Mouse (Mus musculus) liver, postnatal 0 days (tissue): ENCODE data around the gene Lama4. TPM values are rescaled to one million over a fixed set of nuclear protein-coding genes. Genes with fewer than 3 reads are reported as not detected.
A peak's percentile ranks its signal among the peaks of the same experiment; 100 is the strongest.

Experiments
- ATAC-seq: fragments of 200-750 bp; cut with Nextera tagmentation; 2 replicates; pipeline ENCODE4 v1.8.0; 2017; ENCODE audit warnings: mild to moderate bottlenecking, moderate library complexity
- DNase-seq: peaks from one replicate; pipeline ENCODE4 v3.0.0-alpha.2; 2016
- H3K27ac ChIP-seq: fragments of 300-500 bp; sonication (generic); 2 replicates; pipeline ENCODE4 v1.5.1; 2014; ENCODE audit warnings: antibody characterized with exemption, moderate library complexity, mild to moderate bottlenecking, low read depth
- H3K27me3 ChIP-seq: fragments of 300-500 bp; sonication (generic); 2 replicates; pipeline ENCODE4 v1.6.1; 2014; ENCODE audit warnings: low read length, control low read depth, mixed read lengths; ENCODE audit not compliant: insufficient read depth
- H3K36me3 ChIP-seq: fragments of 300-500 bp; sonication (generic); replicated peaks from 2 replicates; pipeline ENCODE4 v1.6.1; 2014; ENCODE audit warnings: mild to moderate bottlenecking, control low read depth, low read length, moderate library complexity, mixed read lengths; ENCODE audit not compliant: insufficient read depth
- H3K4me1 ChIP-seq: fragments of 300-500 bp; sonication (generic); 2 replicates; pipeline ENCODE4 v1.6.1; 2014; ENCODE audit warnings: antibody characterized with exemption, mild to moderate bottlenecking, control low read depth; ENCODE audit not compliant: insufficient read depth
- H3K4me2 ChIP-seq: fragments of 300-500 bp; sonication (generic); 2 replicates; pipeline ENCODE4 v1.6.1; 2014; ENCODE audit warnings: low read depth, mild to moderate bottlenecking, low read length, moderate library complexity, mixed read lengths
- H3K4me3 ChIP-seq: fragments of 300-500 bp; sonication (generic); 2 replicates; pipeline ENCODE4 v1.5.1; 2014; ENCODE audit warnings: low read depth, low read length
- H3K9ac ChIP-seq: fragments of 300-500 bp; sonication (generic); replicated peaks from 2 replicates; pipeline ENCODE4 v1.6.1; 2014; ENCODE audit warnings: mild to moderate bottlenecking, moderate library complexity
- H3K9me3 ChIP-seq: fragments of 300-500 bp; sonication (generic); 2 replicates; pipeline ENCODE4 v1.6.1; 2016; ENCODE audit warnings: mild to moderate bottlenecking, control low read depth, low read length, mixed read lengths
- CTCF ChIP-seq: sonication (generic); IDR thresholded peaks from 2 replicates; pipeline ENCODE4 v1.5.1; 2016; ENCODE audit warnings: antibody characterized with exemption, low read depth
- EP300 ChIP-seq: IDR thresholded peaks from 2 replicates; pipeline ENCODE4 v1.6.1; 2016; ENCODE audit warnings: antibody characterized with exemption, low read depth, mild to moderate bottlenecking
- WGBS: fragments of 180-500 bp; shearing (Covaris S2); extraction: QIAGEN DNeasy Blood & Tissue Kit; methylation state at CpG from one replicate; pipeline ENCODE4 v1.1.7; 2014; ENCODE audit not compliant: insufficient replicate concordance; 5-methylcytosine and 5-hydroxymethylcytosine counted together
- polyA plus RNA-seq: library from polyadenylated mRNA; unstranded; fragments of >200 nt; fragmentation: Nextera tagmentation; extraction: Ambion mirVana; gene quantifications from 2 replicates; pipeline ENCODE4 v1.2.1, GENCODE M21; 2015

Lama4 gene
- polyA plus RNA-seq, 1 experiment from 2014 or later: 2.4 TPM

DNA sequence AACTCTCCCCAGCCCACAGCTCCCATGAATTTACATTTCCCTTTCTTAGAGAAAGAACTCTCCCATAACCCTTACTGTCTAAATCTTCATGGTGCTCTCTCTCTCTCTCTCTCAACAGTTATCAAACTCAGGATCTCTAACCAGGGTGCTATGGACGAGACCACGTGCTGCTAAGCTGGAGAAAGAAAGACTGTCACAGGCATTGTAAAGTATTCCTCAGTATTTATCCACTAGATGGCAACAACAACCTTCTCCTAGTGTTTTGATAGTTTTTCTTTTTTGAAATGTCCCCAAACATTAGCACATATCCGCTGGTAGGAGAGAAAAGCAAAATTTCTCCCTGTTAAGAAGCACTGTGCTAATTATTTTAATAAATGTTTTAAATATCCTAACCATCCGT, 156.1 kb downstream of the Lama4 start:
- 22% methylated on average over 4 of the region's 4 CpGs for WGBS
- no peak for DNase-seq
- H3K4me1 ChIP-seq: no peaks in the 10 kb centered on the region

DNA sequence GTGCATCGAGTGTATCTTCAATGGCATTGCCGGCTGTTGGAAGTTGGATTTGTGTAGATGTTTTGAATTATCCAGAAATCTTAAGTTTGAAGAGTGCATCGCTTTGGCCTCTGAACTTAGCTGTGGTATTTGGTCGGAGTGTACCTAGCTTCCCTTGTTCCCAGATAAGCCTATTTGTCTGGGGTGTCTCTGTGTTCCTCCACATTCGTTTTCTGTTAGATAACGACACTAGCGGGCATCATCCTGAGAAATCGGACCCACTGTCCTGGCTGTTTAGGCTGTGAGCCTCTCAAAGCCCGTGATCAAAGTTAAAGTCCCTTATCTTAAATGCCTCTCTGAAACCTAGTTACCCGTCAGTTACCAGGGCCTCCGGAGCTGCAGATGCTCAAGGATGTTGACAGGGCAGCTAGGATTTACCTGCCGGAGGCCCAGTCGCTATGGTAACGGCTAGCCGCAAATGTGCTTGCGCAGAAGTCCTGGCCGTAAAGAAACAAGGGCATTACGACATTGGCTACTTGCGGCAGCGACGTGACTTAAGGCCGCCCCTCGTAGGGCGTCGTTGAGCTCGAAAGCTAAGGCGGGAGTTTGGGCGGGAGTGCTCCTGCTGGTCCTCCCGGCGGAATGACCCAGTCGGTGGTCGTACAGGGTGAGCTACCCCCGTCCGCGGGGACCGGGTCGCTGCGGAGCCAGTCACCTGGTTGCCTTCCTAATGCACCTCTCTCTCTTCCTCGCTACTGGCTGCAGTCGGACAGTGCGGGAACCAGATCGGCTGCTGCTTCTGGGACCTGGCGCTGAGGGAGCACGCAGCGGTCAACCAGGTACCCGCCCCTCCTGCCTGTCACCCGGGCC, 168.4 kb downstream of the Lama4 start, which contains the start of the genes Fam229b and Tube1:
Gene Fam229b (minus strand): TSS at position 453 of the 849 bp plus-strand sequence.
Gene Tube1 (plus strand): TSS at position 515 of the 849 bp plus-strand sequence.
- TF ChIP-seq EP300: no peak
- no peak for TF ChIP-seq CTCF
- Histone ChIP-seq H3K36me3 (peaks cover 4% of the 10 kb centered on the region), H3K9me3 (no peaks in the 10 kb centered on the region), H3K9ac (peak within 1 kb of the TSS; percentile 76), H3K27ac (no peak within 1 kb of the TSS), H3K4me1 (peaks cover 3% of the 10 kb centered on the region; the same call in 1 of the 2 replicates), H3K27me3 (no peaks in the 10 kb centered on the region), H3K4me3 (peak within 1 kb of the TSS; percentile 59), H3K4me2 (peak within 1 kb of the TSS; percentile 84)
- peak; percentile 86 for DNase-seq
- ATAC-seq: peak; percentile 95
- 5% methylated on average over 46 of the region's 47 CpGs for WGBS

More for the DNA sequence above, 156.1 kb downstream of the Lama4 start:
- H3K9me3 ChIP-seq: no peaks in the 10 kb centered on the region
- no peak for TF ChIP-seq EP300
- peak; percentile 37 for TF ChIP-seq CTCF
- H3K36me3 ChIP-seq: no peaks in the 10 kb centered on the region
- no peak for ATAC-seq
- H3K9ac ChIP-seq: no peak overlapping the region
- no peak overlapping the region for H3K4me2 ChIP-seq
- no peak overlapping the region for H3K4me3 ChIP-seq
- no peaks in the 10 kb centered on the region for H3K27me3 ChIP-seq
- no peak overlapping the region for H3K27ac ChIP-seq

DNA sequence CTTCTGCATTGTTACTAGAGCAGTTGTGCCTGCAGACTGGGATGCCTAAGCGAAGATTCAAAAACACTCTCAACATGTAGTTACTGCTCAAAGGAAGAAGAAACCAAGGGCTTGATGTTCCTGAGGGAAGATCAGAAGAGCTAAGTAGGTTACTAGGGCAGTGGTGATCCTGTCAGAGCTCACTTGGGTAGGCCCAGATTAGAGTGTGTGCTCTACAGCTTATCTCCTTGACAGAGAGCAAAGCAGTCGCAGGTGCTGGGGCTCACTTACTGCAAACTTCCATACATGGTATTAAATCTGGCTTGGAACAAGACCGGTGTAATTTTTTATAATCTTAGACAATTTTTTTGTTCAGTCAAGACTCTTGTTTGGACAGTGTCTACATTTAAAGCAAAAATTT, 172.5 kb downstream of the Lama4 start:
- H3K36me3 ChIP-seq: peaks cover 15% of the 10 kb centered on the region
- DNase-seq (no peak), ATAC-seq (no peak)
- H3K4me2 ChIP-seq: no peak overlapping the region
- TF ChIP-seq CTCF: no peak
- TF ChIP-seq EP300: no peak
- WGBS: 75% methylated on average over 3 of the region's 3 CpGs
- peaks cover 3% of the 10 kb centered on the region; the same call in 1 of the 2 replicates for H3K4me1 ChIP-seq
- H3K9ac ChIP-seq: no peak overlapping the region
- no peaks in the 10 kb centered on the region for H3K27me3 ChIP-seq
- no peak overlapping the region for H3K27ac ChIP-seq
- H3K4me3 ChIP-seq: no peak overlapping the region
- H3K9me3 ChIP-seq: no peaks in the 10 kb centered on the region

DNA sequence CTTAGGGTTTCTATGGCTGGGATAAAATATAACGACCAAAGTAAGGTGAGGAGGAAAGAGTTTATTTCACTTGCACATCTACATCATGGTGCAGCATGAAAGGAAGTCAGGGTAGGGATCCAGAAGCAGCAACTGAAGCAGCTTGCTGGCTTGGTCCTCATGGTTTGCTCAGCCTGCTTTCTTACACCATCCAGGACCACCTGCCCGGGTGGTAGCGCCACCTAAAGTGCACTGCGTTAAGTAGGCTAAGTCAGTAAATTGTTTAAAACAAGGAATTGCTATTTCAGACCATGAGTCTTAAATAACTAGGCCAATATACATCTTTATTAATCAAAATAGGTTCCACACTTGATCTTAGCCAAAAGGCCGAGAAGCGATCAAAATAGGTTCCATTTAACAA, 173.4 kb downstream of the Lama4 start:
- peaks cover 16% of the 10 kb centered on the region for H3K36me3 ChIP-seq
- H3K4me3 ChIP-seq: no peak overlapping the region
- 81% methylated on average over 6 of the region's 6 CpGs for WGBS
- H3K27me3 ChIP-seq: no peaks in the 10 kb centered on the region
- TF ChIP-seq CTCF (no peak), EP300 (no peak)
- H3K27ac ChIP-seq: no peak overlapping the region
- ATAC-seq (no peak), DNase-seq (no peak)
- H3K4me2 ChIP-seq: no peak overlapping the region
- H3K4me1 ChIP-seq: no peaks in the 10 kb centered on the region
- H3K9ac ChIP-seq: no peak overlapping the region
- H3K9me3 ChIP-seq: no peaks in the 10 kb centered on the region

DNA sequence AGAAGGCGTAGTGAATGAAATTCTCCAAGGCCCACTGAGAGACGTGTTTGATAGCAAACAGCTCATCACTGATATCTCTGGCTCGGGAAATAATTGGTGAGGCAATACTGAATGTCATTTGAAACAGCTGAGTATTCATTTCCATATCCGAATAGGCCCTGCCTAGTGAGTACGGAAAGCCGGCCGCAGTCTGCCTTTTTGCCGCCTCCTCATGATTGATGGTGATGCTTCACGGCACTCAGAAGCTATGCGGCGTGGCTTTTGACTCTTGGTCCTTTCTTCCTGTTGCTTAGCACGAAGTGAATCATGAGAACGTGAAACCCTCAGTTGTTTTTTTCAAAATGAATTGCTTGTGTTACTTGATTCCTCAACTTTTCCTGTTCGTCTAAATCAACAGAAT, 175.5 kb downstream of the Lama4 start:
- Histone ChIP-seq H3K27me3 (no peaks in the 10 kb centered on the region), H3K4me2 (no peak overlapping the region), H3K4me3 (no peak overlapping the region), H3K9ac (no peak overlapping the region), H3K4me1 (no peaks in the 10 kb centered on the region), H3K27ac (no peak overlapping the region), H3K36me3 (peaks cover 23% of the 10 kb centered on the region), H3K9me3 (no peaks in the 10 kb centered on the region)
- no peak for DNase-seq
- no peak for TF ChIP-seq EP300
- no peak for TF ChIP-seq CTCF
- ATAC-seq: no peak
- 86% methylated on average over 14 of the region's 14 CpGs for WGBS

- DNase-seq: no peak
- H3K9ac ChIP-seq: no peak overlapping the region
- no peaks in the 10 kb centered on the region for H3K9me3 ChIP-seq
- H3K36me3 ChIP-seq: peaks cover 23% of the 10 kb centered on the region
- 87% methylated on average over 2 of the region's 2 CpGs for WGBS
- H3K4me2 ChIP-seq: no peak overlapping the region
- no peak overlapping the region for H3K27ac ChIP-seq
- H3K27me3 ChIP-seq: no peaks in the 10 kb centered on the region
- no peak overlapping the region for H3K4me3 ChIP-seq
- ATAC-seq: no peak
- no peaks in the 10 kb centered on the region for H3K4me1 ChIP-seq
- TF ChIP-seq CTCF (no peak), EP300 (no peak)
Measured at GRCm38 (mm10) chr10:39141401-39141800, 176.1 kb downstream of the Lama4 start.
